Mouse (Mus musculus) intestine, postnatal 0 days (tissue): ENCODE measurements around the gene Eif3i. TPM values are rescaled to one million over a fixed set of nuclear protein-coding genes. Genes with fewer than 3 reads are reported as not detected.

Experiments
- ATAC-seq: fragments of 200-750 bp; cut with Nextera tagmentation; 2 replicates; pipeline ENCODE4 v1.8.0; 2017; ENCODE audit warnings: mild to moderate bottlenecking, moderate TSS enrichment, moderate library complexity
- H3K27ac ChIP-seq: fragments of 300-500 bp; sonication (generic); 2 replicates; pipeline ENCODE4 v1.5.1; 2014; ENCODE audit warnings: mild to moderate bottlenecking, low read depth, low read length, moderate library complexity
- H3K27me3 ChIP-seq: fragments of 300-500 bp; sonication (generic); replicated peaks from 2 replicates; pipeline ENCODE4 v1.6.1; 2014; ENCODE audit warnings: low read length, mixed read lengths; ENCODE audit not compliant: control insufficient read depth, insufficient read depth
- H3K36me3 ChIP-seq: fragments of 300-500 bp; sonication (generic); 2 replicates; pipeline ENCODE4 v1.6.1; 2014; ENCODE audit warnings: mild to moderate bottlenecking, moderate library complexity; ENCODE audit not compliant: control insufficient read depth, insufficient read depth
- H3K4me1 ChIP-seq: fragments of 300-500 bp; sonication (generic); replicated peaks from 2 replicates; pipeline ENCODE4 v1.6.1; 2014; ENCODE audit warnings: antibody characterized with exemption, low read length, mixed read lengths; ENCODE audit not compliant: control insufficient read depth, insufficient read depth
- H3K4me2 ChIP-seq: fragments of 300-500 bp; sonication (generic); replicated peaks from 2 replicates; pipeline ENCODE4 v1.6.1; 2014; ENCODE audit warnings: low read depth, mild to moderate bottlenecking, moderate library complexity
- H3K4me3 ChIP-seq: fragments of 300-500 bp; sonication (generic); 2 replicates; pipeline ENCODE4 v1.5.1; 2014; ENCODE audit warnings: low read depth, low read length
- H3K9ac ChIP-seq: fragments of 300-500 bp; sonication (generic); 2 replicates; pipeline ENCODE4 v1.6.1; 2014; ENCODE audit warnings: mild to moderate bottlenecking, low read depth, low read length
- H3K9me3 ChIP-seq: fragments of 300-500 bp; sonication (generic); 2 replicates; pipeline ENCODE4 v1.6.1; 2016; ENCODE audit warnings: mixed run types; ENCODE audit not compliant: control insufficient read depth
- CTCF ChIP-seq: sonication (generic); IDR thresholded peaks from 2 replicates; pipeline ENCODE4 v1.5.1; 2016; ENCODE audit warnings: low read depth, mild to moderate bottlenecking, control low read depth, antibody characterized with exemption, moderate library complexity
- WGBS: fragments of 180-500 bp; shearing (Covaris S2); extraction: QIAGEN DNeasy Blood & Tissue Kit; methylation state at CpG from one replicate; pipeline ENCODE4 v1.1.7; 2014; 5-methylcytosine and 5-hydroxymethylcytosine counted together
- microRNA-seq: library from miRNA; unstranded; fragments of <30 nt; microRNA quantifications from one replicate; pipeline ENCODE4, GENCODE M21; 2016
- polyA plus RNA-seq: library from polyadenylated mRNA; unstranded; fragments of >200 nt; fragmentation: Nextera tagmentation; extraction: Ambion mirVana; gene quantifications from 2 replicates; pipeline ENCODE4 v1.2.1, GENCODE M21; 2015

The Eif3i gene
- polyA plus RNA-seq, 1 experiment from 2014 or later = 144 TPM

GRCm38 (mm10) chr4:129544106-129544505 lies 56.3 kb downstream of the Eif3i start:
- H3K9me3 ChIP-seq = no peaks in the 10 kb centered on the region
- no peak overlapping the region for H3K27ac ChIP-seq
- no peaks in the 10 kb centered on the region for H3K36me3 ChIP-seq
- no peak overlapping the region for H3K4me3 ChIP-seq
- no peak for ATAC-seq
- no peaks in the 10 kb centered on the region for H3K4me1 ChIP-seq
- H3K9ac ChIP-seq = no peak overlapping the region
- H3K27me3 ChIP-seq = no peaks in the 10 kb centered on the region
- H3K4me2 ChIP-seq = no peak overlapping the region
- 84% methylated on average over 4 of the region's 4 CpGs for WGBS
- no peak for TF ChIP-seq CTCF

- no peaks in the 10 kb centered on the region for H3K27me3 ChIP-seq
- peak within 1 kb of the TSS; percentile 76 for H3K4me3 ChIP-seq
- H3K27ac ChIP-seq = peak within 1 kb of the TSS; percentile 79
- H3K36me3 ChIP-seq = no peaks in the 10 kb centered on the region; the same call in 1 of the 2 replicates
- TF ChIP-seq CTCF = peak; percentile 51
- no peaks in the 10 kb centered on the region for H3K4me1 ChIP-seq
- H3K4me2 ChIP-seq = peak within 1 kb of the TSS; percentile 78
- peak; percentile 100 for ATAC-seq
- no peaks in the 10 kb centered on the region for H3K9me3 ChIP-seq
- H3K9ac ChIP-seq = peak within 1 kb of the TSS; percentile 62
- under 1% methylated on average over 46 of the region's 46 CpGs for WGBS
Observed at GRCm38 (mm10) chr4:129542592-129543141, 57.8 kb downstream of the Eif3i start, which contains the start of gene Hdac1. Hdac1 (minus strand) TSS chr4:129542713.

Small RNA genes lying within 50 kb of the gene (microRNA-seq; reads per million reads assigned to microRNA genes)
- gene Mir8119 = not detected

Other genes starting within 250 kb of the Eif3i start
- 6.8 and 7.1 TPM in 2 replicates for gene Zbtb8a, start 222.5 kb downstream of the Eif3i start, polyA plus RNA-seq
- gene Zbtb8b, start 159.8 kb downstream of the Eif3i start, polyA plus RNA-seq = 0.14 and 0.29 TPM in 2 replicates
- gene Bsdc1, start 139.1 kb downstream of the Eif3i start, polyA plus RNA-seq = 23.6 and 24.8 TPM in 2 replicates
- not detected in 2 replicates for gene Tssk3, start 109.6 kb downstream of the Eif3i start, polyA plus RNA-seq
- gene Fam229a, start 109.5 kb downstream of the Eif3i start, polyA plus RNA-seq = 0.22 TPM in 1 of 2 replicates, not detected in the other
- gene Marcksl1, start 87.1 kb downstream of the Eif3i start, polyA plus RNA-seq = 126 and 142 TPM in 2 replicates
- 89.9 and 91.7 TPM in 2 replicates for gene Hdac1, start 57.9 kb downstream of the Eif3i start, polyA plus RNA-seq
- gene Lck, start 27.0 kb downstream of the Eif3i start, polyA plus RNA-seq = 3.0 and 3.1 TPM in 2 replicates
- gene Fam167b, start 22.1 kb downstream of the Eif3i start, polyA plus RNA-seq = 1.4 and 1.7 TPM in 2 replicates
- 135 and 146 TPM in 2 replicates for gene Tmem234, start within 50 bp of the Eif3i start, polyA plus RNA-seq
- 1.1 and 1.2 TPM in 2 replicates for gene Dcdc2b, start 13.6 kb upstream of the Eif3i start, polyA plus RNA-seq
- gene Iqcc, start 18.5 kb upstream of the Eif3i start, polyA plus RNA-seq = 15.9 and 17.9 TPM in 2 replicates
- 29.6 and 32.0 TPM in 2 replicates for gene Ccdc28b, start 23.3 kb upstream of the Eif3i start, polyA plus RNA-seq
- 18.5 and 19.2 TPM in 2 replicates for gene Txlna, start 40.4 kb upstream of the Eif3i start, polyA plus RNA-seq
- gene Kpna6, start 72.1 kb upstream of the Eif3i start, polyA plus RNA-seq = 8.3 and 9.8 TPM in 2 replicates
- gene Tmem39b, start 96.2 kb upstream of the Eif3i start, polyA plus RNA-seq = 4.0 and 4.6 TPM in 2 replicates
- 33.9 and 40.0 TPM in 2 replicates for gene Khdrbs1, start 141.7 kb upstream of the Eif3i start, polyA plus RNA-seq
- 321 and 331 TPM in 2 replicates for gene Ptp4a2, start 210.6 kb upstream of the Eif3i start, polyA plus RNA-seq